Mouse (Mus musculus) stomach, embryonic 16.5 days (tissue): Measurements from ENCODE around the gene Trpc1. TPM values are rescaled to one million over a fixed set of nuclear protein-coding genes. Genes with fewer than 3 reads are reported as not detected.

Experiments used
- ATAC-seq: fragments of 200-750 bp; cut with Nextera tagmentation; 2 replicates; pipeline ENCODE4 v1.8.0; 2017; ENCODE audit warnings: moderate number of reproducible peaks, moderate TSS enrichment; ENCODE audit not compliant: insufficient read depth, low FRiP score
- H3K27ac ChIP-seq: fragments of 300-500 bp; sonication (generic); 2 replicates; pipeline ENCODE4 v1.5.1; 2014; ENCODE audit warnings: low read length
- H3K27me3 ChIP-seq: fragments of 300-500 bp; sonication (generic); 2 replicates; pipeline ENCODE4 v1.6.1; 2014; ENCODE audit warnings: low read length, control low read depth, mixed read lengths; ENCODE audit not compliant: control insufficient read depth, insufficient read depth
- H3K36me3 ChIP-seq: fragments of 300-500 bp; sonication (generic); 2 replicates; pipeline ENCODE4 v1.6.1; 2014; ENCODE audit warnings: low read length; ENCODE audit not compliant: control insufficient read depth, insufficient read depth
- H3K4me1 ChIP-seq: fragments of 300-500 bp; sonication (generic); 2 replicates; pipeline ENCODE4 v1.6.1; 2014; ENCODE audit warnings: low read length, control low read depth, mixed read lengths; ENCODE audit not compliant: control insufficient read depth, insufficient read depth
- H3K4me2 ChIP-seq: fragments of 300-500 bp; sonication (generic); 2 replicates; pipeline ENCODE4 v1.6.1; 2014; ENCODE audit warnings: low read depth, low read length, mixed read lengths
- H3K4me3 ChIP-seq: fragments of 300-500 bp; sonication (generic); replicated peaks from 2 replicates; pipeline ENCODE4 v1.5.1; 2014; ENCODE audit warnings: mild to moderate bottlenecking, low read length
- H3K9ac ChIP-seq: fragments of 300-500 bp; sonication (generic); 2 replicates; pipeline ENCODE4 v1.6.1; 2014; ENCODE audit warnings: low read length
- H3K9me3 ChIP-seq: fragments of 300-500 bp; sonication (generic); replicated peaks from 2 replicates; pipeline ENCODE4 v1.6.1; 2016; ENCODE audit warnings: low read length, control low read depth; ENCODE audit not compliant: control insufficient read depth
- WGBS: fragments of 180-500 bp; shearing (Covaris S2); extraction: QIAGEN DNeasy Blood & Tissue Kit; methylation state at CpG from one replicate; pipeline ENCODE4 v1.1.7; 2014; 5-methylcytosine and 5-hydroxymethylcytosine counted together
- polyA plus RNA-seq: library from polyadenylated mRNA; unstranded; fragments of >200 nt; fragmentation: Nextera tagmentation; extraction: Ambion mirVana; gene quantifications from 2 replicates; pipeline ENCODE4 v1.2.1, GENCODE M21; 2015

The Trpc1 gene
- polyA plus RNA-seq, 1 experiment from 2014 or later = 1.4 TPM

DNA sequence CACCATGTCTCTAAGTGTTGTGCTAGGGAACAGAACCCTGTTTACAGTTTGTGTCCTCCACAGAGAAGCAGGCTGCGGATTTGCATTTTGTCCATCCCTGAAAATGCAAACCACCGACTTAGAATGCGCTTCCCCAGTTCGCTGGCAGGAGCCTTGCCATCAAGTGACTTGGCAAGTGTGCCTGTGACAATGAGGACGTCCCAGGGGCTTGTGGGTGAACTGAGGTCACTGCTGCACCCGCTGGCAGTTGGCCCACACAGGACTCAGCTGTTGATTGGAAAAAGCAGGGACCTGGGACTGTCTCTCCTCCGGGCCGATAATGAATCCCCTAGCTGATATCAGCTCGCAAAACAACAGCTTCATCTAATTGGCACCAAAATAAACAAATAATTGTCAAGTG, 82.3 kb downstream of the Trpc1 start:
- Histone ChIP-seq H3K27ac (no peak overlapping the region), H3K36me3 (no peaks in the 10 kb centered on the region), H3K4me1 (peaks cover 6% of the 10 kb centered on the region; the same call in 1 of the 2 replicates), H3K9ac (no peak overlapping the region), H3K27me3 (no peaks in the 10 kb centered on the region), H3K9me3 (no peaks in the 10 kb centered on the region), H3K4me3 (no peak overlapping the region), H3K4me2 (no peak overlapping the region)
- WGBS = 45% methylated on average over 9 of the region's 9 CpGs
- ATAC-seq = no peak

DNA sequence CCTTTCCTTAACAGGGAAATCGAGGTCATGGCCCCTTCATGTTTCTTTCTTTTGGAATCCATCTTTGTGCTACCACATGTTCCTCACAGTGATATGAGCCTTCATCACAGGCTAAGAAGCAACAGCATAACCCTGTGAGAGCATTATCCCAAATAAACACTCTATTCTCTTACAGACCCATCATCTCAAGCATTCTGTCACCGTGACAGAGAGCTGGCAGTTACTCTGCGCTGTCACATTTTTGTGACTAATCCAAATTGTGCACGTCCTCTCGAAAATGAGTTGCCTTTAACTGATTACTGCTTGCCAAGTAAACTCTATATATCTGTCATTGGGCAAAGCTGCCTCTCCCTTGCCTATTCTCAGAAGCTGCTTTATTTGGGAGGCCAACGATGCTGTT, 84.3 kb downstream of the Trpc1 start:
- 85% methylated on average over 6 of the region's 6 CpGs for WGBS
- ATAC-seq = no peak

DNA sequence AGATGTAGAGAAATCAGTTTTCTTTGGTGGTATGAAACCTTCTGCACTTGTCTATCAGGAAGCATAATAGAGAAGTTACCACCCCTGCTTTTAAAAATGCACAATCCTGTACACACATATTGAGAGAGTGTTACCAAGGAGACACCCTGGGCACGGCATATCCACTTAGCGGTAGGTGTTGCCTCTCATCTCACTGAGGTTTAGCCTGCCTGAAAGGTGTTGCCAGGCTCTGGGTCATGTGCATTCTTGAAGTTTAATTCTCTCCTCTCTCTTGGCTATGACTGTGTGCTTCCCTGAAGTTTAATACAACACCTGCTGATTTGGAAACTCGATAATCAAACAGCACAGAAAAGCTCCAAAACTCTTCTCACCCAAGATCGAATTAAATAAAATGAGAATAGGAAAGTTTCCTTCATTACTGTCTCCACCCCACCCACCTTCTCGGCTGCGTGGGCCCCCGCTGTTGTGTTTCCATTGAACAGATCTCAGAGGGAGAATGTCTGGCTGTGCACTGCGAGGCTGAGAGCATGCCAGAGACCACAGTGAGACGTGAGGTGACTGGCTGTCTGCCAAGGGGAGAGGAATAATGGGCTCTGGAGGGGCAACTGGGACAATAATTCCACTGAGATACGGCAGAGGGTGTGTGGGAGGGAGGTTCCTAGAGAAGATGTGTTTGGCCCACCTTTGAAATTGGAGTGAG, 85.7 kb downstream of the Trpc1 start:
- H3K27me3 ChIP-seq = no peaks in the 10 kb centered on the region
- WGBS = 46% methylated on average over 10 of the region's 10 CpGs
- no peak overlapping the region for H3K27ac ChIP-seq
- no peaks in the 10 kb centered on the region for H3K36me3 ChIP-seq
- H3K4me1 ChIP-seq = peaks cover 6% of the 10 kb centered on the region; the same call in 1 of the 2 replicates
- no peaks in the 10 kb centered on the region for H3K9me3 ChIP-seq
- ATAC-seq = no peak
- H3K4me2 ChIP-seq = no peak overlapping the region
- H3K4me3 ChIP-seq = no peak overlapping the region
- H3K9ac ChIP-seq = no peak overlapping the region

More for the DNA sequence above, 84.3 kb downstream of the Trpc1 start:
- Histone ChIP-seq H3K27me3 (no peaks in the 10 kb centered on the region), H3K36me3 (no peaks in the 10 kb centered on the region), H3K27ac (no peak overlapping the region), H3K4me2 (no peak overlapping the region), H3K9me3 (no peaks in the 10 kb centered on the region), H3K4me3 (no peak overlapping the region), H3K4me1 (peaks cover 6% of the 10 kb centered on the region; the same call in 1 of the 2 replicates), H3K9ac (no peak overlapping the region)

- 82% methylated on average over 2 of the region's 2 CpGs for WGBS
Observed at GRCm38 (mm10) chr9:95657941-95658340, 92.2 kb downstream of the Trpc1 start.

More at GRCm38 (mm10) chr9:95657941-95658340, 92.2 kb downstream of the Trpc1 start:
- Histone ChIP-seq H3K27me3 (no peaks in the 10 kb centered on the region), H3K9ac (no peak overlapping the region), H3K4me3 (no peak overlapping the region), H3K36me3 (no peaks in the 10 kb centered on the region), H3K9me3 (no peaks in the 10 kb centered on the region), H3K4me2 (no peak overlapping the region), H3K27ac (no peak overlapping the region), H3K4me1 (no peaks in the 10 kb centered on the region)
- no peak for ATAC-seq

Other genes with a start within 250 kb of the Trpc1 start
- gene U2surp, start 238.4 kb downstream of the Trpc1 start, polyA plus RNA-seq = 88.6 and 115 TPM in 2 replicates
- gene Paqr9, start 190.7 kb downstream of the Trpc1 start, polyA plus RNA-seq = 0.47 and 0.53 TPM in 2 replicates
- gene Pcolce2, start 112.8 kb downstream of the Trpc1 start, polyA plus RNA-seq = 0.44 and 0.88 TPM in 2 replicates
- gene Pls1, start 94.9 kb upstream of the Trpc1 start, polyA plus RNA-seq = 43.7 and 45.5 TPM in 2 replicates
- gene Atr, start 107.2 kb upstream of the Trpc1 start, polyA plus RNA-seq = 12.5 and 14.0 TPM in 2 replicates
- gene Xrn1, start 204.4 kb upstream of the Trpc1 start, polyA plus RNA-seq = 13.3 and 15.3 TPM in 2 replicates